In genomic region chr8:110130537-110130936, GRCm38 (mm10) we compare ENCODE assay signal across 8 mouse cellular contexts. TPM values are rescaled to one million over a fixed set of nuclear protein-coding genes. Genes with fewer than 3 reads are reported as not detected.
DNase-seq lines count a peak whose midpoint lies in the region; ATAC-seq lines count a peak whose summit lies in the region.

No protein-coding gene starts in this region.

- intact Hi-C loops in left cerebral cortex, postnatal 14 days (cut with DNase I): loop anchor here (5.0 kb wide), 1 partner anchor 347 kb away; no protein-coding TSS in a partner anchor

- DNase-seq in heart, adult 18-20 months: peak; percentile 31 to 83
- peak; percentile 91 to 94 for DNase-seq in cerebellum, postnatal 25 days
- peak; percentile 61 for DNase-seq in gastrocnemius, adult 18-20 months (ENCODE audit: low spot score)
- DNase-seq in kidney, adult 11 months: peak; percentile 45
- DNase-seq in left cerebral cortex, postnatal 14 days (ENCODE audit: low spot score in 2 of 2): peak; percentile 87 to 88

- no peaks in the 10 kb centered on the region for H3K36me3 ChIP-seq in heart, embryonic 11.5 days (ENCODE audit: control insufficient read depth, insufficient read depth, low read length)
- no peaks in the 10 kb centered on the region for H3K36me3 ChIP-seq in midbrain, embryonic 15.5 days (replicated peaks)
- H3K36me3 ChIP-seq in stomach, embryonic 14.5 days (ENCODE audit: control insufficient read depth, insufficient read depth, low read length): no peaks in the 10 kb centered on the region

- H3K27me3 ChIP-seq in heart, embryonic 11.5 days (ENCODE audit: control insufficient read depth, insufficient read depth, low read length): no peaks in the 10 kb centered on the region
- no peaks in the 10 kb centered on the region for H3K27me3 ChIP-seq in midbrain, embryonic 15.5 days (replicated peaks)
- H3K27me3 ChIP-seq in stomach, embryonic 14.5 days (ENCODE audit: control insufficient read depth, insufficient read depth, low read length): no peaks in the 10 kb centered on the region

- H3K27ac ChIP-seq in heart, embryonic 11.5 days (ENCODE audit: low read depth, low read length): no peak overlapping the region
- no peak overlapping the region for H3K27ac ChIP-seq in midbrain, embryonic 15.5 days
- H3K27ac ChIP-seq in stomach, embryonic 14.5 days (ENCODE audit: low read length): no peak overlapping the region

- ATAC-seq in heart, embryonic 11.5 days (replicated peaks; ENCODE audit: insufficient number of reproducible peaks, low FRiP score, low TSS enrichment): no peak
- 0 out of 2 replicates have a peak, but pooled peaks have one; percentile 48 for ATAC-seq in midbrain, embryonic 15.5 days (replicated peaks)
- ATAC-seq in stomach, embryonic 14.5 days (ENCODE audit: insufficient number of reproducible peaks, insufficient read depth, low FRiP score, low read depth): peak; percentile 18; the same call in 1 of the 2 replicates

- H3K9me3 ChIP-seq in heart, embryonic 11.5 days (replicated peaks; ENCODE audit: control insufficient read depth, low read length): no peaks in the 10 kb centered on the region
- H3K9me3 ChIP-seq in midbrain, embryonic 15.5 days: no peaks in the 10 kb centered on the region
- H3K9me3 ChIP-seq in stomach, embryonic 14.5 days (ENCODE audit: control insufficient read depth, low read depth, low read length): no peaks in the 10 kb centered on the region

- 22% methylated on average over 13 of the region's 13 CpGs for WGBS in heart, embryonic 11.5 days (ENCODE audit: insufficient replicate concordance)
- WGBS in midbrain, embryonic 15.5 days: 27% methylated on average over 13 of the region's 13 CpGs
- 18% methylated on average over 13 of the region's 13 CpGs for WGBS in stomach, embryonic 14.5 days

- H3K4me2 ChIP-seq in heart, embryonic 11.5 days: no peak overlapping the region
- H3K4me2 ChIP-seq in midbrain, embryonic 15.5 days: peak overlapping the region; percentile 27
- H3K4me2 ChIP-seq in stomach, embryonic 14.5 days (replicated peaks; ENCODE audit: low read depth, low read length): no peak overlapping the region

- no peak overlapping the region for H3K4me3 ChIP-seq in heart, embryonic 11.5 days (ENCODE audit: low read depth, low read length)
- H3K4me3 ChIP-seq in midbrain, embryonic 15.5 days: no peak overlapping the region
- no peak overlapping the region for H3K4me3 ChIP-seq in stomach, embryonic 14.5 days (ENCODE audit: low read depth, low read length)

- H3K4me1 ChIP-seq in heart, embryonic 11.5 days (ENCODE audit: control insufficient read depth, insufficient read depth, low read length): no peaks in the 10 kb centered on the region
- 0 out of 2 replicates have a peak, but pooled peaks cover 2% of the 10 kb centered on the region for H3K4me1 ChIP-seq in midbrain, embryonic 15.5 days
- H3K4me1 ChIP-seq in stomach, embryonic 14.5 days (ENCODE audit: control insufficient read depth, insufficient read depth, low read length): no peaks in the 10 kb centered on the region

- H3K9ac ChIP-seq in heart, embryonic 11.5 days (ENCODE audit: low read depth, low read length): no peak overlapping the region
- no peak overlapping the region for H3K9ac ChIP-seq in midbrain, embryonic 15.5 days
- no peak overlapping the region for H3K9ac ChIP-seq in stomach, embryonic 14.5 days (replicated peaks; ENCODE audit: low read depth, low read length)

RNA-seq across cellular contexts. Expression of gene Gm17720, which starts 28.0 kb away (rescaled TPM):
- not detected for total RNA-seq in heart, adult 18-20 months (2021)
- polyA plus RNA-seq in heart, embryonic 11.5 days (2014; fragmentation: Nextera tagmentation; extraction: Ambion mirVana): not detected in 2 replicates
- total RNA-seq in gastrocnemius, adult 18-20 months (2021): not detected
- total RNA-seq in left cerebral cortex, postnatal 14 days (2021): not detected
- polyA plus RNA-seq in midbrain, embryonic 15.5 days (2015; fragmentation: Nextera tagmentation; extraction: Ambion mirVana): not detected in 2 replicates
- not detected in 2 replicates for polyA plus RNA-seq in stomach, embryonic 14.5 days (2014; fragmentation: Nextera tagmentation; extraction: Ambion mirVana)

RNA-seq across cellular contexts. Expression of gene Gm21964, which starts 29.5 kb away (rescaled TPM):
- total RNA-seq in heart, adult 18-20 months (2021): not detected
- polyA plus RNA-seq in heart, embryonic 11.5 days (2014; fragmentation: Nextera tagmentation; extraction: Ambion mirVana): not detected in 2 replicates
- not detected for total RNA-seq in gastrocnemius, adult 18-20 months (2021)
- not detected for total RNA-seq in left cerebral cortex, postnatal 14 days (2021)
- not detected in 2 replicates for polyA plus RNA-seq in midbrain, embryonic 15.5 days (2015; fragmentation: Nextera tagmentation; extraction: Ambion mirVana)
- polyA plus RNA-seq in stomach, embryonic 14.5 days (2014; fragmentation: Nextera tagmentation; extraction: Ambion mirVana): not detected in 2 replicates

RNA-seq across cellular contexts. Expression of gene Calb2, which starts 37.5 kb away (rescaled TPM):
- not detected for total RNA-seq in heart, adult 18-20 months (2021)
- polyA plus RNA-seq in heart, embryonic 11.5 days (2014; fragmentation: Nextera tagmentation; extraction: Ambion mirVana): 2.8 and 2.9 TPM in 2 replicates
- total RNA-seq in gastrocnemius, adult 18-20 months (2021): not detected
- 10 to 100 TPM; 31.9 to 49.8 TPM for total RNA-seq in left cerebral cortex, postnatal 14 days (2021)
- 144 and 153 TPM in 2 replicates for polyA plus RNA-seq in midbrain, embryonic 15.5 days (2015; fragmentation: Nextera tagmentation; extraction: Ambion mirVana)
- not detected in 2 replicates for polyA plus RNA-seq in stomach, embryonic 14.5 days (2014; fragmentation: Nextera tagmentation; extraction: Ambion mirVana)

RNA-seq across cellular contexts. Expression of gene Zfp612, which starts 51.0 kb away (rescaled TPM):
- total RNA-seq in heart, adult 18-20 months (2021): 1 to 10 TPM; 4.7 to 6.3 TPM
- polyA plus RNA-seq in heart, embryonic 11.5 days (2014; fragmentation: Nextera tagmentation; extraction: Ambion mirVana): 5.4 and 6.0 TPM in 2 replicates
- total RNA-seq in gastrocnemius, adult 18-20 months (2021): 1 to 10 TPM; 5.1 to 6.5 TPM
- 10 to 100 TPM; 29.6 to 30.4 TPM for total RNA-seq in left cerebral cortex, postnatal 14 days (2021)
- 24.5 TPM in 2 replicates for polyA plus RNA-seq in midbrain, embryonic 15.5 days (2015; fragmentation: Nextera tagmentation; extraction: Ambion mirVana)
- polyA plus RNA-seq in stomach, embryonic 14.5 days (2014; fragmentation: Nextera tagmentation; extraction: Ambion mirVana): 9.1 and 9.3 TPM in 2 replicates

Comparison
In these comparisons a context has a peak if more than half of its experiments do, and no peak if none do; other contexts are left out.
1. RNA of gene Calb2, which starts 37.5 kb away (total RNA-seq): 31.9 to 49.8 TPM in left cerebral cortex, postnatal 14 days; not detected in heart, adult 18-20 months and not detected in gastrocnemius, adult 18-20 months; every median in the first group is over 10 times any median in the second.
2. Peak in every context shown above with its lines, with median percentiles within 50 percentile points of each other: DNase-seq.